Mouse (Mus musculus) forebrain, embryonic 11.5 days (tissue): Measurements from ENCODE around the gene Acot12. TPM values are rescaled to one million over a fixed set of nuclear protein-coding genes. Genes with fewer than 3 reads are reported as not detected.
"Not testable (repeated sequence)": the region's sequence is repeated elsewhere in the genome, so short reads cannot be mapped to it uniquely, and the experiment has no call there.

Source experiments
- ATAC-seq: fragments of 200-750 bp; cut with Nextera tagmentation; replicated peaks from 2 replicates; pipeline ENCODE4 v1.8.0; 2017; ENCODE audit warnings: moderate TSS enrichment; ENCODE audit not compliant: low FRiP score
- DNase-seq: peaks from one replicate; pipeline ENCODE4 v3.0.0-alpha.2; 2017; ENCODE audit warnings: low spot score
- H3K27ac ChIP-seq: fragments of 300-500 bp; sonication (generic); 2 replicates; pipeline ENCODE4 v1.5.1; 2014; ENCODE audit warnings: low read depth, low read length
- H3K27me3 ChIP-seq: fragments of 300-500 bp; sonication (generic); 2 replicates; pipeline ENCODE4 v1.6.1; 2014; ENCODE audit warnings: mild to moderate bottlenecking, low read length, mixed read lengths; ENCODE audit not compliant: control insufficient read depth, insufficient read depth
- H3K36me3 ChIP-seq: fragments of 300-500 bp; sonication (generic); 2 replicates; pipeline ENCODE4 v1.6.1; 2014; ENCODE audit warnings: mild to moderate bottlenecking, low read length, moderate library complexity, mixed read lengths; ENCODE audit not compliant: control insufficient read depth, insufficient read depth
- H3K4me1 ChIP-seq: fragments of 300-500 bp; sonication (generic); replicated peaks from 2 replicates; pipeline ENCODE4 v1.6.1; 2014; ENCODE audit warnings: low read length, mixed read lengths; ENCODE audit not compliant: control insufficient read depth, insufficient read depth
- H3K4me2 ChIP-seq: fragments of 300-500 bp; sonication (generic); 2 replicates; pipeline ENCODE4 v1.6.1; 2014; ENCODE audit warnings: low read depth, mild to moderate bottlenecking, low read length, moderate library complexity, mixed read lengths; ENCODE audit not compliant: severe bottlenecking
- H3K4me3 ChIP-seq: fragments of 300-500 bp; sonication (generic); 2 replicates; pipeline ENCODE4 v1.5.1; 2014; ENCODE audit warnings: low read depth, low read length
- H3K9ac ChIP-seq: fragments of 300-500 bp; sonication (generic); 2 replicates; pipeline ENCODE4 v1.6.1; 2014; ENCODE audit warnings: low read length
- H3K9me3 ChIP-seq: fragments of 300-500 bp; sonication (generic); 2 replicates; pipeline ENCODE4 v1.6.1; 2016; ENCODE audit warnings: low read length, mixed read lengths; ENCODE audit not compliant: control insufficient read depth
- WGBS: fragments of 180-500 bp; shearing (Covaris S2); extraction: QIAGEN DNeasy Blood & Tissue Kit; methylation state at CpG from one replicate; pipeline ENCODE4 v1.1.7; 2014; 5-methylcytosine and 5-hydroxymethylcytosine counted together
- polyA plus RNA-seq: library from polyadenylated mRNA; unstranded; fragments of >200 nt; fragmentation: Nextera tagmentation; extraction: Ambion mirVana; gene quantifications from 2 replicates; pipeline ENCODE4 v1.2.1, GENCODE M21; 2014

The Acot12 gene
- polyA plus RNA-seq, 1 experiment from 2014 or later: not detected

DNA sequence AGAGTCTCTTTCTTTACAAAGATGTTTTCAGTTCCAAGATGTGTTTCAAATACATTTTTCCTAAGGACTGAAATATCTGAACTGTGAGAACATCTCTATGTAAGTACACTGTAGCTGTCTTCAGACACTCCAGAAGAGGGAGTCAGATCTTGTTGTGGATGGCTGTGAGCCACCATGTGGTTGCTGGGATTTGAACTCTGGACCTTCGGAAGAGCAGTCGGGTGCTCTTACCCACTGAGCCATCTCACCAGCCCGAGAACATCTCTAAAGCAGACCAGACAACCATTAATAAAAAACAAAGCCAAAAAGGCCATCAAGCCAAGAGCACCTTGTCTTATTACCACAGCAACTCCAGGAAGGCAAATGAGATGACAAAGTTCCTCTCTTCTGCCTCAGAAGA is 22.3 kb downstream of the Acot12 start:
- not testable (repeated sequence) for DNase-seq, H3K27me3 ChIP-seq, H3K4me3 ChIP-seq, H3K36me3 ChIP-seq, H3K9ac ChIP-seq, ATAC-seq, H3K9me3 ChIP-seq, H3K27ac ChIP-seq, H3K4me2 ChIP-seq, H3K4me1 ChIP-seq
- WGBS: 88% methylated on average over 3 of the region's 3 CpGs

DNA sequence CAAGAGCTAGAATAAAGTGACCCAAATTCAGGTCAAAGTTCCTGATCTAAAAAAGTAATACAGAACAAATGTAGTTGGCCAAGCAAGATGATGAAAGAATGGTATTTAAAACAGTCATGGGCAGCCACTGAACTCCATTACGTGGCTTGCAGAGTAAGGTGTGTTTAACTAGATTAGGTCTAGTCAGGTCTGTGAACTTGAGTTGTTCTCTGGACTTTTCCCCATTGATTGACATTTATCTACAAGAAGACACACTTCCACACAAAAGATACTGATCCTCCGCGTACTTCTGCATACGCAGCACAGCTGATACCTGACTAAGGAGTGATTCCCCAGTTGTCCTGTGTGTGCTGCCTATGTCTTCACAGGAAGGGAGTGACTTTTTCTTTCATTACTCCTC is 24.3 kb downstream of the Acot12 start:
- ATAC-seq (no peak), DNase-seq (no peak)
- Histone ChIP-seq H3K4me1 (no peaks in the 10 kb centered on the region), H3K4me2 (no peak overlapping the region), H3K9me3 (no peaks in the 10 kb centered on the region), H3K4me3 (no peak overlapping the region), H3K36me3 (no peaks in the 10 kb centered on the region), H3K9ac (no peak overlapping the region), H3K27me3 (no peaks in the 10 kb centered on the region), H3K27ac (no peak overlapping the region)
- 92% methylated on average over 4 of the region's 4 CpGs for WGBS

DNA sequence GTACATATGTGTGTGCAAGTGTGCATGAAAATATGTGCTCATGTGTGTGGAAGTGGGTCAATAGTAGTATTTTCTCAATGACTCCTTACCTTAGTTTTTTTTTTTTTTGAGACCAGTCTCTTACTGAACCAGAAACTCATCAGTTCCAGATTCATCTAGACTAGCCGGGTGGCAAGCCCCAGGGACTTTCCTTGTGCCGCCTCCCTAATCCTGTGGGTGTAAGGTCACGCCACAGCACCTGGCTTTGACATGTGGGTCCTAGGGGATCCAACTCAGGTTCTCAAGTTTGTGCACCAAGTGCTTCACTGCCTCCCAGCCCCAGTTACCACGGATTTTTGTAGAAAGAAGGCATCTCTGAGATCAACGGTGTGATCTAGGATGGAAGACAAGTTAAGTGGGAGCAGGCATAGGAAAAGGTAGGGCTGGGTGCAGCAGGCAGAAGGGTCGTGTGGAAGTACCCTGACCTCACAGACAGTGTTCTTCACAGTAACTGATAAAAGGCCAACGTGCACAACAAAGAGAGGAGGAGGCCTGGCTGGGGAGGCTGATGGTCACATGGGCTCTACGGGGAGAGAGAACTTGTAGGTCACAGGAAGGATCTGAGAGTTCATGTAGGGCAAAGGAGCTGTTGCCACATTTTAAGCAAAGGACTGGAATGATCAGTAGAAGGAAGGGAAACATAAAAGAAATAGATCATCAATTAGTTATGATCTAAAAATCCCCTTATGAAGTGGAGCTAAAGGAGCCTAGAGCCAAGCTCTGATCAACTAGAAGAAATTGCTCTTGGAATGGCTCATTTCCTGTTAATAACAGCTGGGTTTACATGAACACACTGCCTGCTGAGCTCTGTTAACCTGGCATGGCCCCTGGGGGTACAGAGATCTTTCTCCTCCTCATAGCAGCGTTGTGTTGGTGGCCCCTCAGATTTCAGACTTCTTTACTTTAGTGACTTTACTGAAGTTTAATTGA is 27.7 kb downstream of the Acot12 start:
- WGBS: 79% methylated on average over 9 of the region's 9 CpGs
- ATAC-seq: no peak
- DNase-seq: no peak
- Histone ChIP-seq H3K27me3 (no peaks in the 10 kb centered on the region), H3K9me3 (no peaks in the 10 kb centered on the region), H3K4me3 (no peak overlapping the region), H3K36me3 (no peaks in the 10 kb centered on the region), H3K9ac (no peak overlapping the region), H3K4me2 (no peak overlapping the region), H3K4me1 (no peaks in the 10 kb centered on the region), H3K27ac (no peak overlapping the region)

DNA sequence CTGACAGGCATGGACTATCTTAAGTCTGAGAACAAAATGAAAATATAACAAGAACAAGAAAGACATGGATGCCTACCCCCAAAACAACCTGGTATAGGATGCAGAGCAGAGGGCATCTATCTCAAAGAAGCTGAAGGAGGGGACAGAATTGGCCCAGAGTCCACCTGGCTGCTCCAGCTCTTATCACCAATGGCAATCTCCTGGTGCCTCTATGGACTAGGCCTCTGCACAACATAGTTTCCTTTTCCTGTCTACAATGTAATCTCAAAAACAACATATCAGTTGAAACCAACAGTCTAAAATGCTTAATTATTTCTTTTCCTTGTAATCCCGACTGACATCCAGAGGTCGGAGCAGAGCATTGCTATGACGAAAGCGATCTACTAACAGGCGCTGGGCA is 36.8 kb downstream of the Acot12 start:
- WGBS: 96% methylated on average over 5 of the region's 5 CpGs
- no peak overlapping the region for H3K9ac ChIP-seq
- ATAC-seq: no peak

DNA sequence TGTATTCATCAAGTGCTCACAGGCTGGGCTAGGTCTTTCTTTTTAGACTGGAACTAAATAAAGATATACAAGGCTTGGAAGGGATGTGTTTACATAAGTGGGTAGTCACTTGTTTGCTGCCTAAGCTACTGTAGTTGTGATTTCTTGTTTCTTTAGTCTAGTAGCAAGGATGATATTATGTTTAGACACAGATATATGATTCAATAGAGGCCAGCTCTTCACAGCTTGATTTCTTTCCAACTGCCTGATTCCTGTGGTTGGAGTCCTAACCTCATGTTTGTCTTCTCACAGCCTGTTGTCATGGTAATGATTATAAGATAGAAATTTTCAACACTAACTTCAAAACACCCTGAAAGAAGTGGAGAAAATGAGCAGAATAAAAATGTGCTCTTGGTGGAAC is 38.6 kb downstream of the Acot12 start:
- DNase-seq: no peak
- H3K27ac ChIP-seq: no peak overlapping the region
- H3K4me2 ChIP-seq: no peak overlapping the region
- no peak overlapping the region for H3K9ac ChIP-seq
- no peak for ATAC-seq
- H3K4me3 ChIP-seq: no peak overlapping the region
- H3K27me3 ChIP-seq: no peaks in the 10 kb centered on the region
- no peaks in the 10 kb centered on the region for H3K9me3 ChIP-seq
- no peaks in the 10 kb centered on the region for H3K4me1 ChIP-seq
- no peaks in the 10 kb centered on the region for H3K36me3 ChIP-seq

More for the DNA sequence above, 36.8 kb downstream of the Acot12 start:
- H3K4me1 ChIP-seq: no peaks in the 10 kb centered on the region
- no peaks in the 10 kb centered on the region for H3K36me3 ChIP-seq
- no peak for DNase-seq
- H3K9me3 ChIP-seq: no peaks in the 10 kb centered on the region
- H3K27me3 ChIP-seq: no peaks in the 10 kb centered on the region
- no peak overlapping the region for H3K27ac ChIP-seq
- no peak overlapping the region for H3K4me2 ChIP-seq
- no peak overlapping the region for H3K4me3 ChIP-seq

DNA sequence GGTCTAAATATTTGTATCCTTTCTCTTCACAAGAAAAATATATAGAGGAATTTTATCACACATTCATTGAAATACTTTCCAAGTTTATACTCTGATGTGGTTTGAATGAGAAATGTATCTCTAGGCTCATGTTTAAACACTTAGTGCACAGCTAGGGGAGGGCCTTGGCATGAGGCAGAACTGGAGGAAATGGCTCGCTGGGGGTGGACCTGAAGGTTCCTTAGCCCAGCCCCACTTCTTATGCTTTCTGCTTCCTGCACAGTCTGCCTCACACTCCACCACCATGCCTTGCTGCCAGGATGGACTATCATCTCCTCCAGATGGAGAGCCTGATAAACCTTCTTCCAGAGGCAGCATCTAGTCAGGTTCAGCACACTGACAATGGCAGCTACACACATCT is 50.7 kb downstream of the Acot12 start:
- DNase-seq (no peak), ATAC-seq (no peak)
- H3K4me3 ChIP-seq: no peak overlapping the region
- no peak overlapping the region for H3K9ac ChIP-seq
- no peaks in the 10 kb centered on the region for H3K4me1 ChIP-seq
- 86% methylated on average over 1 of the region's 1 CpGs for WGBS
- H3K27ac ChIP-seq: no peak overlapping the region
- no peaks in the 10 kb centered on the region; the same call in 1 of the 2 replicates for H3K36me3 ChIP-seq
- H3K9me3 ChIP-seq: no peaks in the 10 kb centered on the region
- H3K4me2 ChIP-seq: no peak overlapping the region
- no peaks in the 10 kb centered on the region for H3K27me3 ChIP-seq

DNA sequence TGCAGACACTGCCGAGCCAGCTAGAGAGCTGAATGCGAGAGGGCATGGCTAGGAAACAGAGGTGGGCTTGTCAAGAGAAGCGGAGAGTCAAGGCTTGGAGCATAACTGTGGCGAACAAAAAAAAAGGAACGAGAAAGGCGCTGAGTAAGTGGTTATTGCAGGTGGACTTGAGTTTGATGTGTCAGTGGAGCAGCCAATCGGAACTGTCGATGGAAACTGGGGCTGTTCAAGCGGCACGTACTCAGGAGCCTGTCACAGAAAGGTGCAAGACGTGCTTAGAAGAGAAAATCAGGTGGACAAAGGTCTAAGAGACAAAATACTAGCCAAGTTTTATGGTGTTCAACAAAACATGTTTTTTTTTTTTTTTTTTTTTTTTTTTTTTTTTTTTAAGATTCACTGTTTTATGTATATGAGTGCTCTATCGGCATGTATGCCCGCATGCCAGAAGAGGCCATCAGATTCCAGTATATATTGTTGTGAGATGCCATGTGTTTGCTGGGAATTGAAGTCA is 53.7 kb downstream of the Acot12 start:
- ATAC-seq (no peak), DNase-seq (no peak)
- WGBS: 96% methylated on average over 13 of the region's 13 CpGs
- H3K9me3 ChIP-seq: no peaks in the 10 kb centered on the region
- no peaks in the 10 kb centered on the region for H3K4me1 ChIP-seq
- no peaks in the 10 kb centered on the region; the same call in 1 of the 2 replicates for H3K36me3 ChIP-seq
- H3K9ac ChIP-seq: no peak overlapping the region
- H3K4me2 ChIP-seq: no peak overlapping the region
- no peak overlapping the region for H3K27ac ChIP-seq
- no peaks in the 10 kb centered on the region for H3K27me3 ChIP-seq
- no peak overlapping the region for H3K4me3 ChIP-seq

DNA sequence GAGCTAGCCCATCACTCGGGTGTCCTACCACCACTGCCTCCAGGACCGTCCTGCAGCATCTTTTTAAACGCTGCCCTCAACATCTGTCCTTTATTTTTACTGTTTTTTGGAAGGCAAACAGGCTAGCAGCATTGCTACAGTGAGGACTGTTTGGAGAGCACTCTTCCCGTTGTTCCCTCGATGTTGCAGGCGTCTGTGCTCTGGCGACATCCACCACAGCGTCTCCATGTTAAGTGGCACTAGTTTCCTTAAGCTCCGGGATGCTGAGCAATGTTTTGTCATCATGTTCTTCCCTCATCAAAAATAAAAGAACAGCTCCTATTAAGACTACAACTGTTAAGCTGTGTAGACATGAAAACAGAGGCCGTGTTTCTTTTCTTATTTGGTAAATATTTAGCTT is 54.3 kb downstream of the Acot12 start:
- no peak overlapping the region for H3K27ac ChIP-seq
- H3K4me2 ChIP-seq: no peak overlapping the region
- no peaks in the 10 kb centered on the region for H3K27me3 ChIP-seq
- H3K36me3 ChIP-seq: no peaks in the 10 kb centered on the region; the same call in 1 of the 2 replicates
- DNase-seq: no peak
- H3K4me1 ChIP-seq: no peaks in the 10 kb centered on the region
- ATAC-seq: no peak
- 93% methylated on average over 10 of the region's 10 CpGs for WGBS
- H3K4me3 ChIP-seq: no peak overlapping the region
- no peak overlapping the region for H3K9ac ChIP-seq
- H3K9me3 ChIP-seq: no peaks in the 10 kb centered on the region

DNA sequence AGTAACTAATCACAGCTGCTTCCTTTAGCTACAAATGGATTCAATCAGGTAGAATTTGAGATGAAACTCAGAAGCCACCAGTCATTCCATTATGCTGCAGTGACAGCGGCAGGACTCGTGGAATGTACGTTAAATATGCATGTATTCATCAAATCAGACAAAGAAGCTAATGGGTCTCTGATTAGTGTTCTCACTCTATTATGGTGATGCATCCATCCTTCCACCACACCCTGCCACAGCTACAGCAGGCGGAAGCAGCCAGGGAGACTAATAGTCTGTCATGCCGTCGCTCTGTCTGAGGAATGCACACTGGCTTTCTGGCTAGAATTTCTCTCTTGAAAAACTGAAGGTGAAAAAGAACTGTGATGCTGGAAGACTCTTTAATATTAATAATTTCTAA is 54.7 kb downstream of the Acot12 start:
- no peaks in the 10 kb centered on the region for H3K27me3 ChIP-seq
- H3K27ac ChIP-seq: no peak overlapping the region
- no peaks in the 10 kb centered on the region; the same call in 1 of the 2 replicates for H3K36me3 ChIP-seq
- no peaks in the 10 kb centered on the region for H3K9me3 ChIP-seq
- no peak for ATAC-seq
- 86% methylated on average over 6 of the region's 6 CpGs for WGBS
- H3K9ac ChIP-seq: no peak overlapping the region
- H3K4me2 ChIP-seq: no peak overlapping the region
- DNase-seq: no peak
- H3K4me3 ChIP-seq: no peak overlapping the region
- no peaks in the 10 kb centered on the region for H3K4me1 ChIP-seq
